Comparison of ENCODE assay signal across 8 mouse cellular contexts in the genomic region with DNA sequence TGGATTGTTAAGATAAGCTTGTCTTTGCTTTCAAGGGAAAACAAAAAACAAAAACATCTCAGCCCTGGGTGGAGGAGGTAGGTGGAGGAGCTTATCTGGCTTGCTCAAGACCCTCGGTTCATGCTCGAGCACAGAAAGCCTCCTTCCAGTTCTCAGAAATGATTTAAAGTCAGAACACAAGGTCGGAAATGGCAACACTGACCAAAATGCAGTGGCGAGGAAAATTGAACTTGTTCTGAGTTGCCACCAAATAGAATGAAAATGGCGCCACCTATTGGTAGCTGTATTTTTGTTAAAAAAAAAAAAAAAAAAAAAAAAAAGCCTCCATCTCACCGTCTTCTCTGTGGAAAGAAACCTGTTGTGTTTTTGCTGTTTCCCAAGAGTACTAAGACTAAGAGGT. TPM values are rescaled to one million over a fixed set of nuclear protein-coding genes. Genes with fewer than 3 reads are reported as not detected.
DNase-seq lines count a peak whose midpoint lies in the region; ATAC-seq and TF ChIP-seq lines count a peak whose summit lies in the region.

No protein-coding gene starts in this region.

- H3K4me3 ChIP-seq in lung, postnatal 0 days (ENCODE audit: low read depth, low read length): no peak overlapping the region
- H3K4me3 ChIP-seq in forebrain, embryonic 15.5 days: no peak overlapping the region
- no peak overlapping the region for H3K4me3 ChIP-seq in neural tube, embryonic 11.5 days (ENCODE audit: low read depth, low read length)

- DNase-seq in adrenal gland, postnatal 10 days: peak; percentile 27
- DNase-seq in adrenal gland, adult 18-20 months (ENCODE audit: low spot score in 2 of 2): no peak
- peak; percentile 86 for DNase-seq in lung, postnatal 0 days (ENCODE audit: low spot score)
- DNase-seq in lung, postnatal 25 days (ENCODE audit: low spot score): no peak
- DNase-seq in kidney, postnatal 10 days: peak; percentile 35
- peak; percentile 50 for DNase-seq in neural tube, embryonic 11.5 days (ENCODE audit: low spot score)
- DNase-seq in gastrocnemius, adult 18-20 months (ENCODE audit: low spot score): no peak

- no peaks in the 10 kb centered on the region for H3K36me3 ChIP-seq in lung, postnatal 0 days (ENCODE audit: insufficient read depth, low read length)
- H3K36me3 ChIP-seq in forebrain, embryonic 15.5 days: no peaks in the 10 kb centered on the region
- H3K36me3 ChIP-seq in neural tube, embryonic 11.5 days (ENCODE audit: control insufficient read depth, insufficient read depth, low read length): no peaks in the 10 kb centered on the region

- H3K9me3 ChIP-seq in lung, postnatal 0 days (ENCODE audit: low read length): no peaks in the 10 kb centered on the region
- no peaks in the 10 kb centered on the region for H3K9me3 ChIP-seq in forebrain, embryonic 15.5 days
- H3K9me3 ChIP-seq in neural tube, embryonic 11.5 days (ENCODE audit: control insufficient read depth, low read length): no peaks in the 10 kb centered on the region

- no peaks in the 10 kb centered on the region for H3K27me3 ChIP-seq in lung, postnatal 0 days (replicated peaks; ENCODE audit: insufficient read depth, low read length)
- H3K27me3 ChIP-seq in forebrain, embryonic 15.5 days: no peaks in the 10 kb centered on the region
- no peaks in the 10 kb centered on the region for H3K27me3 ChIP-seq in neural tube, embryonic 11.5 days (ENCODE audit: control insufficient read depth, insufficient read depth, low read length)

- under 1% methylated on average over 6 of the region's 6 CpGs for WGBS in lung, postnatal 0 days
- under 1% methylated on average over 6 of the region's 6 CpGs for WGBS in forebrain, embryonic 15.5 days
- WGBS in neural tube, embryonic 11.5 days: 6% methylated on average over 6 of the region's 6 CpGs

- H3K9ac ChIP-seq in lung, postnatal 0 days (replicated peaks; ENCODE audit: low read depth): no peak overlapping the region
- H3K9ac ChIP-seq in forebrain, embryonic 15.5 days (replicated peaks): no peak overlapping the region
- H3K9ac ChIP-seq in neural tube, embryonic 11.5 days (ENCODE audit: low read length): no peak overlapping the region

- H3K4me2 ChIP-seq in lung, postnatal 0 days (replicated peaks; ENCODE audit: low read depth, low read length): no peak overlapping the region
- no peak overlapping the region for H3K4me2 ChIP-seq in forebrain, embryonic 15.5 days (replicated peaks)
- H3K4me2 ChIP-seq in neural tube, embryonic 11.5 days (ENCODE audit: low read depth): peak overlapping the region; percentile 19; the same call in 1 of the 2 replicates

- peak; percentile 23; the same call in 1 of the 2 replicates for TF ChIP-seq EP300 in lung, postnatal 0 days (IDR thresholded peaks at IDR 0.05)

- H3K4me1 ChIP-seq in lung, postnatal 0 days (ENCODE audit: insufficient read depth, low read depth, low read length): no peaks in the 10 kb centered on the region
- H3K4me1 ChIP-seq in forebrain, embryonic 15.5 days: peaks cover 4% of the 10 kb centered on the region; the same call in 1 of the 2 replicates
- H3K4me1 ChIP-seq in neural tube, embryonic 11.5 days (ENCODE audit: control insufficient read depth, insufficient read depth, low read length): no peaks in the 10 kb centered on the region

- H3K27ac ChIP-seq in lung, postnatal 0 days (ENCODE audit: low read length): 0 out of 2 replicates have a peak overlapping the region, but pooled peaks have one; percentile 15
- H3K27ac ChIP-seq in forebrain, embryonic 15.5 days (replicated peaks): no peak overlapping the region
- H3K27ac ChIP-seq in neural tube, embryonic 11.5 days (ENCODE audit: low read depth, low read length): no peak overlapping the region

- TF ChIP-seq CTCF in lung, postnatal 0 days (IDR thresholded peaks at IDR 0.05): peak; percentile 61

- peak; percentile 32; the same call in 1 of the 2 replicates for ATAC-seq in lung, postnatal 0 days
- ATAC-seq in forebrain, embryonic 15.5 days (replicated peaks): peak; percentile 29; the same call in 1 of the 2 replicates
- ATAC-seq in neural tube, embryonic 11.5 days (ENCODE audit: insufficient read depth, low FRiP score, low TSS enrichment): no peak

RNA-seq across cellular contexts. Expression of a gene that starts 9.7 kb away (rescaled TPM):
- total RNA-seq in adrenal gland, postnatal 10 days (2021): 1 to 10 TPM; 2.7 to 2.8 TPM
- under 1 TPM; 0.53 to 0.96 TPM for total RNA-seq in adrenal gland, adult 18-20 months (2021)
- 6.8 and 10.8 TPM in 2 replicates for polyA plus RNA-seq in lung, postnatal 0 days (2015; fragmentation: Nextera tagmentation; extraction: Ambion mirVana)
- 1.6 and 2.0 TPM in 2 replicates for polyA plus RNA-seq in forebrain, embryonic 15.5 days (2015; fragmentation: Nextera tagmentation; extraction: Ambion mirVana)
- polyA plus RNA-seq in neural tube, embryonic 11.5 days (2014; fragmentation: Nextera tagmentation; extraction: Ambion mirVana): 0.68 and 0.82 TPM in 2 replicates
- total RNA-seq in gastrocnemius, adult 18-20 months (2021): 1 to 10 TPM in 1 of 2 experiments, under 1 TPM in 1; 0.21 to 1.1 TPM

Comparison
In these comparisons a context has a peak if more than half of its experiments do, and no peak if none do; other contexts are left out.
1. DNase-seq: peak in adrenal gland, postnatal 10 days (single experiment), lung, postnatal 0 days (single experiment), kidney, postnatal 10 days (single experiment) and neural tube, embryonic 11.5 days (single experiment); none in adrenal gland, adult 18-20 months (0 of 2), lung, postnatal 25 days (single experiment) and gastrocnemius, adult 18-20 months (single experiment).